Mouse (Mus musculus) heart, postnatal 0 days (tissue): ENCODE data around the gene Fancf. TPM values are rescaled to one million over a fixed set of nuclear protein-coding genes. Genes with fewer than 3 reads are reported as not detected.
A peak's percentile ranks its signal among the peaks of the same experiment; 100 is the strongest.

Source experiments
- ATAC-seq: fragments of 200-750 bp; cut with Nextera tagmentation; 2 replicates; pipeline ENCODE4 v1.8.0; 2017; ENCODE audit warnings: low read depth, moderate number of reproducible peaks, moderate library complexity; ENCODE audit not compliant: insufficient read depth
- DNase-seq: peaks from one replicate; pipeline ENCODE4 v3.0.0-alpha.2; 2016; ENCODE audit warnings: low spot score
- H3K27ac ChIP-seq: fragments of 300-500 bp; sonication (generic); 2 replicates; pipeline ENCODE4 v1.5.1; 2014; ENCODE audit warnings: low read depth, mild to moderate bottlenecking
- H3K27me3 ChIP-seq: fragments of 300-500 bp; sonication (generic); 2 replicates; pipeline ENCODE4 v1.6.1; 2014; ENCODE audit warnings: low read length, mixed read lengths; ENCODE audit not compliant: control insufficient read depth, insufficient read depth
- H3K36me3 ChIP-seq: fragments of 300-500 bp; sonication (generic); replicated peaks from 2 replicates; pipeline ENCODE4 v1.6.1; 2014; ENCODE audit warnings: low read length, mixed read lengths; ENCODE audit not compliant: control insufficient read depth, insufficient read depth
- H3K4me1 ChIP-seq: fragments of 300-500 bp; sonication (generic); 2 replicates; pipeline ENCODE4 v1.6.1; 2014; ENCODE audit warnings: antibody characterized with exemption; ENCODE audit not compliant: control insufficient read depth, insufficient read depth
- H3K4me2 ChIP-seq: fragments of 300-500 bp; sonication (generic); 2 replicates; pipeline ENCODE4 v1.6.1; 2014; ENCODE audit warnings: low read depth, mild to moderate bottlenecking, low read length, moderate library complexity
- H3K4me3 ChIP-seq: fragments of 300-500 bp; sonication (generic); 2 replicates; pipeline ENCODE4 v1.5.1; 2014; ENCODE audit warnings: low read depth, low read length
- H3K9ac ChIP-seq: fragments of 300-500 bp; sonication (generic); replicated peaks from 2 replicates; pipeline ENCODE4 v1.6.1; 2014; ENCODE audit warnings: low read depth, low read length, mixed read lengths
- H3K9me3 ChIP-seq: fragments of 300-500 bp; sonication (generic); replicated peaks from 2 replicates; pipeline ENCODE4 v1.6.1; 2016; ENCODE audit warnings: low read length; ENCODE audit not compliant: control insufficient read depth
- CTCF ChIP-seq: IDR thresholded peaks from 2 replicates; pipeline ENCODE4 v1.5.1; 2016; ENCODE audit warnings: antibody characterized with exemption, control low read depth, low read depth
- EP300 ChIP-seq: IDR thresholded peaks from 2 replicates; pipeline ENCODE4 v1.6.1; 2016; ENCODE audit warnings: antibody characterized with exemption, low read depth
- WGBS: fragments of 180-500 bp; shearing (Covaris S2); extraction: QIAGEN DNeasy Blood & Tissue Kit; methylation state at CpG from one replicate; pipeline ENCODE4 v1.1.7; 2014; 5-methylcytosine and 5-hydroxymethylcytosine counted together
- polyA plus RNA-seq: library from polyadenylated mRNA; unstranded; fragments of >200 nt; fragmentation: Nextera tagmentation; extraction: Ambion mirVana; gene quantifications from 2 replicates; pipeline ENCODE4 v1.2.1, GENCODE M21; 2015
- total RNA-seq: library from RNA; depleted of rRNA; stranded (reverse); fragments of >200 nt; gene quantifications from 2 replicates; pipeline ENCODE4 v1.2.3, GENCODE M21; 2014; ENCODE audit warnings: low replicate concordance

The Fancf gene
- total and polyA plus RNA-seq, 2 experiments from 2014 or later = 3.1 to 8.8 TPM

- no peak for ATAC-seq
- Histone ChIP-seq H3K9ac (no peak overlapping the region), H3K27ac (no peak overlapping the region), H3K27me3 (no peaks in the 10 kb centered on the region), H3K36me3 (no peaks in the 10 kb centered on the region), H3K4me1 (no peaks in the 10 kb centered on the region), H3K4me2 (no peak overlapping the region), H3K9me3 (no peaks in the 10 kb centered on the region), H3K4me3 (no peak overlapping the region)
- TF ChIP-seq CTCF (no peak), EP300 (no peak)
- no peak for DNase-seq
- WGBS = 71% methylated on average over 1 of the region's 1 CpGs
Observed at GRCm38 (mm10) chr7:51892224-51892965, 30.3 kb upstream of the Fancf start.

DNA sequence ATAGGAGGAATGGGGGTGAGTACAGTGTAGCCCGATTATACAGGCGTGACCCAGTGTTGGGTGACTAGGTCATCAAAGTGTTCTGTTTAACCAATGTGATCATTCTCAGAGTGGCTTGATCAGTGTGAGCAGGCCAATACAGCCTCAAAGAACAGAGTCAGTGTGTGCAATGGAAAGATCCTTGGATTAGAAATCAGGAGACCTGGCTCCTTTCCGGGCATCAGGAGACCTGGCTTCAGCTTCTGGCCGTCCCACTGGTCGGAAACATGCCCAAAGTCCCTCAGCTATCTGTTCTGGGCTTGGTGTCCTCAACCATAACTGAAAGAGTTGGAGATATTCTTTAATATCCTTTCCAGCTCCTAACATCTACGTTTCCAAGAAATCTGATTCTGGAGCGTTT, 27.5 kb upstream of the Fancf start:
- no peaks in the 10 kb centered on the region for H3K9me3 ChIP-seq
- no peaks in the 10 kb centered on the region for H3K27me3 ChIP-seq
- H3K4me3 ChIP-seq = no peak overlapping the region
- no peaks in the 10 kb centered on the region for H3K4me1 ChIP-seq
- WGBS = 86% methylated on average over 7 of the region's 7 CpGs
- H3K9ac ChIP-seq = no peak overlapping the region
- ATAC-seq = no peak
- H3K27ac ChIP-seq = no peak overlapping the region
- no peaks in the 10 kb centered on the region for H3K36me3 ChIP-seq
- H3K4me2 ChIP-seq = no peak overlapping the region
- no peak for TF ChIP-seq EP300
- TF ChIP-seq CTCF = no peak
- DNase-seq = no peak

- no peaks in the 10 kb centered on the region for H3K4me1 ChIP-seq
- H3K9ac ChIP-seq = no peak overlapping the region
- no peak overlapping the region for H3K4me2 ChIP-seq
- WGBS = 79% methylated on average over 11 of the region's 11 CpGs
- H3K9me3 ChIP-seq = no peaks in the 10 kb centered on the region
- H3K4me3 ChIP-seq = no peak overlapping the region
- TF ChIP-seq CTCF (no peak), EP300 (no peak)
- no peaks in the 10 kb centered on the region for H3K27me3 ChIP-seq
- no peak overlapping the region for H3K27ac ChIP-seq
- H3K36me3 ChIP-seq = no peaks in the 10 kb centered on the region
- DNase-seq = no peak
- ATAC-seq = no peak
Observed at GRCm38 (mm10) chr7:51887678-51888567, 25.9 kb upstream of the Fancf start.

DNA sequence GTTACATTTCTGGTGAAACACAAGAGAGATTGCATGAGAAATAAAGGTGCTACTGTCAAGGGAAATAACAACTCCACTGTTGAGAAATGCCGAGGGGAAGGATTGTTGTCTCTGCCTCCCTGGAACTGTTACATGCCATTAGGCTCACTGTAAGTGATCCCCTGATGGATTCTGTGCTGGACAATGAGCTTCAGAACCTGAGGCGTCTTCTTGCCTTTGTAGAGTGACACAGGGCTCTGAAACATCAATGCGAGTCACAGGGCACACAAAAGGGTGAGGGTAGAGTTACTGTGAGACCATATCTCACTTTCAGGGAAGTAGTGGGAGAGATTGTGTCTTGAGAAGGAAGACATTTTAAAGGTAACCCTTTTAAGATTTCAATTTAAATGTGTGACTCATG, 23.3 kb upstream of the Fancf start:
- DNase-seq (no peak), ATAC-seq (no peak)
- no peak overlapping the region for H3K4me3 ChIP-seq
- no peaks in the 10 kb centered on the region for H3K36me3 ChIP-seq
- H3K4me1 ChIP-seq = no peaks in the 10 kb centered on the region
- H3K27me3 ChIP-seq = no peaks in the 10 kb centered on the region
- WGBS = 66% methylated on average over 3 of the region's 3 CpGs
- no peak overlapping the region for H3K27ac ChIP-seq
- no peak for TF ChIP-seq CTCF
- no peak for TF ChIP-seq EP300
- H3K4me2 ChIP-seq = no peak overlapping the region
- H3K9me3 ChIP-seq = no peaks in the 10 kb centered on the region
- H3K9ac ChIP-seq = no peak overlapping the region

- WGBS = 61% methylated on average over 4 of the region's 4 CpGs
- no peaks in the 10 kb centered on the region for H3K9me3 ChIP-seq
- H3K27ac ChIP-seq = 0 out of 2 replicates have a peak overlapping the region, but pooled peaks have one; percentile 35
- no peaks in the 10 kb centered on the region for H3K27me3 ChIP-seq
- no peaks in the 10 kb centered on the region for H3K4me1 ChIP-seq
- DNase-seq = no peak
- no peaks in the 10 kb centered on the region for H3K36me3 ChIP-seq
- H3K4me2 ChIP-seq = peak overlapping the region; percentile 24
- TF ChIP-seq EP300 = no peak
- no peak for TF ChIP-seq CTCF
- H3K9ac ChIP-seq = no peak overlapping the region
- H3K4me3 ChIP-seq = no peak overlapping the region
- no peak for ATAC-seq
Observed at GRCm38 (mm10) chr7:51880121-51880520, 18.1 kb upstream of the Fancf start.
